Mouse (Mus musculus) limb, embryonic 14.5 days (tissue): ENCODE data around the gene Msi2. TPM values are rescaled to one million over a fixed set of nuclear protein-coding genes. Genes with fewer than 3 reads are reported as not detected.

ENCODE experiments used
- ATAC-seq: fragments of 200-750 bp; cut with Nextera tagmentation; 2 replicates; pipeline ENCODE4 v1.8.0; 2017; ENCODE audit warnings: low read depth, moderate number of reproducible peaks, moderate TSS enrichment; ENCODE audit not compliant: low FRiP score
- DNase-seq: peaks from one replicate; pipeline ENCODE4 v3.0.0-alpha.2; 2015; ENCODE audit warnings: low spot score
- H3K27ac ChIP-seq: fragments of 300-500 bp; sonication (generic); replicated peaks from 2 replicates; pipeline ENCODE4 v1.5.1; 2014; ENCODE audit warnings: low read depth, mild to moderate bottlenecking, low read length, moderate library complexity, mixed read lengths
- H3K27me3 ChIP-seq: fragments of 300-500 bp; sonication (generic); 2 replicates; pipeline ENCODE4 v1.6.1; 2014; ENCODE audit warnings: low read length, mixed read lengths; ENCODE audit not compliant: control insufficient read depth, insufficient read depth
- H3K36me3 ChIP-seq: fragments of 300-500 bp; sonication (generic); 2 replicates; pipeline ENCODE4 v1.6.1; 2014; ENCODE audit warnings: mild to moderate bottlenecking, low read length, moderate library complexity, mixed read lengths; ENCODE audit not compliant: control insufficient read depth, insufficient read depth
- H3K4me1 ChIP-seq: fragments of 300-500 bp; sonication (generic); 2 replicates; pipeline ENCODE4 v1.6.1; 2014; ENCODE audit warnings: antibody characterized with exemption, low read length, mixed read lengths; ENCODE audit not compliant: control insufficient read depth, insufficient read depth
- H3K4me2 ChIP-seq: fragments of 300-500 bp; sonication (generic); replicated peaks from 2 replicates; pipeline ENCODE4 v1.6.1; 2014; ENCODE audit warnings: low read depth, mild to moderate bottlenecking, low read length, moderate library complexity; ENCODE audit not compliant: severe bottlenecking
- H3K4me3 ChIP-seq: fragments of 300-500 bp; sonication (generic); replicated peaks from 2 replicates; pipeline ENCODE4 v1.5.1; 2014; ENCODE audit warnings: low read length
- H3K9ac ChIP-seq: fragments of 300-500 bp; sonication (generic); 2 replicates; pipeline ENCODE4 v1.6.1; 2014; ENCODE audit warnings: mild to moderate bottlenecking, low read depth, low read length, moderate library complexity; ENCODE audit not compliant: severe bottlenecking
- H3K9me3 ChIP-seq: fragments of 300-500 bp; sonication (generic); 2 replicates; pipeline ENCODE4 v1.6.1; 2016; ENCODE audit warnings: low read length; ENCODE audit not compliant: control insufficient read depth
- POLR2A ChIP-seq: fragments of 200-500 bp; IDR thresholded peaks from 2 replicates; pipeline ENCODE4 v1.8.0; 2012; ENCODE audit warnings: inconsistent platforms, mild to moderate bottlenecking, moderate library complexity, borderline replicate concordance; ENCODE audit not compliant: insufficient read depth, insufficient read length; ENCODE audit errors: extremely low read depth
- WGBS: fragments of 180-500 bp; shearing (Covaris S2); extraction: QIAGEN DNeasy Blood & Tissue Kit; methylation state at CpG from one replicate; pipeline ENCODE4 v1.1.7; 2014; 5-methylcytosine and 5-hydroxymethylcytosine counted together
- polyA plus RNA-seq, 2 experiments: library from polyadenylated mRNA; depleted of rRNA in 1 of 2; stranded (reverse) in 1 of 2; unstranded in 1 of 2; fragments of >200 nt; fragmentation: Nextera tagmentation in 1 of 2; extraction: Ambion mirVana in 1 of 2; gene quantifications; 2 replicates each; pipeline versions ENCODE4 v1.2.1 to v1.2.3; 2012 to 2014

The Msi2 gene
- polyA plus RNA-seq, 2 experiments = 13.9 to 36.5 TPM

- Histone ChIP-seq H3K36me3 (no peaks in the 10 kb centered on the region), H3K4me3 (no peak overlapping the region), H3K27ac (no peak overlapping the region), H3K4me1 (peaks cover 46% of the 10 kb centered on the region), H3K9ac (no peak overlapping the region), H3K9me3 (no peaks in the 10 kb centered on the region), H3K27me3 (no peaks in the 10 kb centered on the region), H3K4me2 (no peak overlapping the region)
- WGBS = 45% methylated on average over 6 of the region's 6 CpGs
- no peak for DNase-seq
- no peak for ATAC-seq
- no peak for TF ChIP-seq POLR2A
Measured at GRCm38 (mm10) chr11:88624627-88625026, 93.7 kb downstream of the Msi2 start.

DNA sequence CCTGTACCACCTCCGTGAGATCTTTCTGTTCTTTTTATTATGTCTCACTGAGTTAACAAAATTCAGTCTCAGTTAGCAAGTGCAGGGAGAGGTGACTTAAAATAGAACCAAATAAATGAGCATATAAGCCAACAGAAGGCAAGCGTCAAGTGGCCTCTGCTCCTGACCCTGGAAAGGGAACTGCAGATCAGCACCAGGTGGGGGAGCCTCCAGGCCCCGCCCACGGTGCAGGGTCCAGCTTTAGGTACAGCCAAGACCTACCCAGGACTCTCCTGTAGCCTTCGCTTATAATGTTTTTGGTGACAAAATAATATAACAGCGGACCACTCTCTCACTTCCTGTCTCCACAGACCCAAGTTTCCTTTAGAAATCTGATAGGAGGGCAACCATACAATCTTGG is 94.6 kb downstream of the Msi2 start:
- Histone ChIP-seq H3K9ac (no peak overlapping the region), H3K36me3 (no peaks in the 10 kb centered on the region), H3K27ac (no peak overlapping the region), H3K4me2 (no peak overlapping the region), H3K4me1 (peaks cover 55% of the 10 kb centered on the region), H3K9me3 (no peaks in the 10 kb centered on the region), H3K27me3 (no peaks in the 10 kb centered on the region), H3K4me3 (no peak overlapping the region)
- ATAC-seq (no peak), DNase-seq (no peak)
- WGBS = 74% methylated on average over 6 of the region's 6 CpGs
- no peak for TF ChIP-seq POLR2A

DNA sequence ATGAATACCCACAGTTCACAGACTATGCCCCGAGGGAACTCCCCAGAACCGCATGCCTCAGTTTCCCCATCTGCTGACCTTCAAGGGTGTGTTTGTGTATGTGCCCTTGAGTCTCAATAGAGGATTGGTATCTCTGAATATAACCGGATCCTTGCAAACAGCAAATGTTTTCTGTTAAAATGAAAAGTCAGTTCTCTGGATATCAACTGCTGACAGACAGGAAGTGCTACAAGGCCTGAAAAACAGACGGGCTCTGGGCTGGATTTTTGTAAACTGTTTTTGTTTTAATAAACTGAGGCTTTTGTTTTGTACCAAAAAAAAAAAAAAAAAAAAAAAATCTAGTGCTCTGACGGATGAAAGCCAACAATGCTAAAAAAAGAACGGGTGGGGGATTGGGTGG is 95.8 kb downstream of the Msi2 start:
- Histone ChIP-seq H3K4me2 (no peak overlapping the region), H3K27ac (no peak overlapping the region), H3K36me3 (no peaks in the 10 kb centered on the region), H3K9ac (no peak overlapping the region), H3K4me1 (peaks cover 55% of the 10 kb centered on the region), H3K4me3 (no peak overlapping the region), H3K9me3 (no peaks in the 10 kb centered on the region), H3K27me3 (no peaks in the 10 kb centered on the region)
- no peak for ATAC-seq
- 52% methylated on average over 6 of the region's 6 CpGs for WGBS
- no peak for TF ChIP-seq POLR2A
- no peak for DNase-seq

- no peak overlapping the region for H3K27ac ChIP-seq
- no peak overlapping the region for H3K4me3 ChIP-seq
- no peaks in the 10 kb centered on the region for H3K36me3 ChIP-seq
- WGBS = 86% methylated on average over 4 of the region's 4 CpGs
- H3K9ac ChIP-seq = no peak overlapping the region
- H3K9me3 ChIP-seq = no peaks in the 10 kb centered on the region
- ATAC-seq (no peak), DNase-seq (no peak)
- TF ChIP-seq POLR2A = no peak
- no peak overlapping the region for H3K4me2 ChIP-seq
- H3K27me3 ChIP-seq = no peaks in the 10 kb centered on the region
- peaks cover 55% of the 10 kb centered on the region for H3K4me1 ChIP-seq
Measured at GRCm38 (mm10) chr11:88621789-88622188, 96.5 kb downstream of the Msi2 start.

DNA sequence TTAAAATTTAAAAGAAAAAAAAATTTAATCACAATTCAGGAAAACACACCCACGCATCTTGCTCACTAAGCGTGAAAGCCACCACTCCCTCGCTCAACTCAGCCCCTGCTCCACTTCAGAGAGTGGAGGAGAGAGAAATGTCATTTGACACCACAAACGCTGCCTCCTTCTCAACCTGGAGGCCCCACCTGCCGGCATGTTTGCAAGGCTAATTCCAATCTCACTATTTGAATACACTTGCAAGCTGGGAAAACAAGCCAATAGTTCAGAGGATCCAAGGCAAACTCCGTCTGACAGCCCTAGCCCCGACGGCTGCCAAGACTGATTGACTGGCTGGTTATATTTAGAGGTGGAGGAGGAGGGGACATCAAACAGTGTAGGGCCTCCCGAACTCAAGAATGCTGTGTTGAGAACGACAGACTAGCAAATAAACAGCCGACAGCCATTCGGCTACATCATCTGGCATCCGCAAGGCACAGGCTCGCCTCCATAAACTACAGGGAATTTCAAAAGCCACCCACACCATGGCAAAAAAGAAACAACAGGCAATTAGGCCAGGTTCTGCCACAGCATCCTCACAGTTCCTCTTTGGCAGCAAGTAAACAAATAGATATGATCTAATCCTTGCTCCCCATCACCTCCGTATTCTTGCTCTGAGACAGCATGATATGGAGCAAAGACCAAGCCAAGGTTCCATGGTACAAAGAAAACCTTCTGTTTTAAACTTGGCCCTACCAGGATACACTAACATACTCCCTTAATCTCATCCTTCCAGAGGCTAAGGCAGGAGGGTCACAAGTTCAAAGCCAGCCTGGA is 97.9 kb downstream of the Msi2 start:
- DNase-seq (peak; percentile 42), ATAC-seq (peak; percentile 21; the same call in 1 of the 2 replicates)
- no peak for TF ChIP-seq POLR2A
- Histone ChIP-seq H3K27ac (no peak overlapping the region), H3K4me1 (peaks cover 41% of the 10 kb centered on the region), H3K36me3 (no peaks in the 10 kb centered on the region), H3K9ac (no peak overlapping the region), H3K4me2 (no peak overlapping the region), H3K27me3 (no peaks in the 10 kb centered on the region), H3K4me3 (no peak overlapping the region), H3K9me3 (no peaks in the 10 kb centered on the region)
- WGBS = 8% methylated on average over 15 of the region's 15 CpGs
